Mouse (Mus musculus): ENCODE measurements around the gene Mta2.

DNA sequence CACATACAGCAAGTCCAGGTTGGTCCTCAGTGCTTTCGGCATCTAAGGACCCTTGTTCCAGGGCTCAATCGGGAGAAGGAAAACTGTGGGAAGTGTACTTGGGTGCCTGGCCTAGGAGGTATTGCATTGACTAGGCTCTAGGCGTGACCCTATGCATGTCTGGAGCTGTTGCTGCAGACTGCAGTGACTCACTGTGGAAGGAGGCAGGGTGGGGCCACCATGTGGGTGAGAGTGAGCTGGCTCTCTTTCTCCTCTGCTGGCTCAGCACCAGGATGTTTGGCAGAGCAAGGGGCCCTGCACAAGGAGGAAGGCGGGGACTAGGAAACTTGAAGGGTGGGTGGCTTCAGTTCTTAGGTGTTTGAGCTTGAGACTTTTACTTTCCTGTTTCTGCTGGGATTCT lies 55.9 kb downstream of the Mta2 start:
- TF ChIP-seq EP300 (IDR thresholded peaks at IDR 0.05) = peak; percentile 78
- TF ChIP-seq CTCF (IDR thresholded peaks at IDR 0.05) = peak; percentile 40

Data from lung, postnatal 0 days (tissue).